ENCODE assay signal across 10 mouse cellular contexts in genomic region chr19:41474943-41475342, GRCm38 (mm10). TPM values are rescaled to one million over a fixed set of nuclear protein-coding genes. Genes with fewer than 3 reads are reported as not detected.
DNase-seq lines count a peak whose midpoint lies in the region; ATAC-seq and TF ChIP-seq lines count a peak whose summit lies in the region.
"Had no signal": no experiment of that assay in that cellular context is flagged by ENCODE, and none has a peak within 500 bp of the region (broad histone marks: within the 10 kb centered on the region; RNA-seq: fewer than 3 reads in every experiment).

No protein-coding gene starts in this region.

- no peaks in the 10 kb centered on the region for H3K9me3 ChIP-seq in kidney, postnatal 0 days (replicated peaks; ENCODE audit: low read length)

- 60% methylated on average over 2 of the region's 2 CpGs for WGBS in kidney, postnatal 0 days

- intact Hi-C loops in heart, postnatal 14 days (cut with DNase I), result no loop called here

- H3K36me3 ChIP-seq in kidney, postnatal 0 days (ENCODE audit: insufficient read depth, low read length), result no peaks in the 10 kb centered on the region

- H3K27me3 ChIP-seq in kidney, postnatal 0 days (ENCODE audit: insufficient read depth, low read length), result no peaks in the 10 kb centered on the region
- H3K27me3 ChIP-seq: CH12.LX had no signal

- peak; percentile 54 for DNase-seq in heart, adult 11 months
- DNase-seq in heart, postnatal 14 days, result no peak
- DNase-seq in adipocyte (ENCODE audit: low spot score), result peak; percentile 59
- DNase-seq in kidney, postnatal 0 days (ENCODE audit: low spot score), result peak; percentile 72
- no peak for DNase-seq in urinary bladder, postnatal 36 days (ENCODE audit: low spot score in 2 of 2)
- DNase-seq in retina, embryonic 14.5 days (ENCODE audit: low spot score), result no peak
- no peak for DNase-seq in testis, postnatal 10 days (ENCODE audit: low spot score)

- ATAC-seq in kidney, postnatal 0 days (replicated peaks; ENCODE audit: low FRiP score, low read depth), result peak; percentile 87; the same call in 1 of the 2 replicates
- ATAC-seq in megakaryocyte-erythroid progenitor cell, adult 5-6 weeks (replicated peaks; ENCODE audit: low FRiP score, low TSS enrichment, poor library complexity, severe bottlenecking), result 0 out of 2 replicates have a peak, but pooled peaks have one; percentile 47

- no peak for TF ChIP-seq CTCF in kidney, postnatal 0 days (IDR thresholded peaks at IDR 0.05; ENCODE audit: low read depth)

- no peaks in the 10 kb centered on the region for H3K4me1 ChIP-seq in kidney, postnatal 0 days (replicated peaks; ENCODE audit: insufficient read depth, low read length)

- H3K9ac ChIP-seq in kidney, postnatal 0 days (ENCODE audit: low read depth, low read length), result no peak overlapping the region

- H3K4me3 ChIP-seq in kidney, postnatal 0 days (replicated peaks; ENCODE audit: low read depth, low read length), result no peak overlapping the region
- H3K4me3 ChIP-seq: layer of hippocampus, adult 2 months had no signal

- H3K27ac ChIP-seq in kidney, postnatal 0 days, result peak overlapping the region; percentile 32
- H3K27ac ChIP-seq: layer of hippocampus, adult 2 months had no signal

- H3K4me2 ChIP-seq in kidney, postnatal 0 days (ENCODE audit: low read length), result no peak overlapping the region

RNA-seq across cellular contexts. Expression of gene Lcor, which starts 7.5 kb away (rescaled TPM):
- 10 to 100 TPM; 11.7 to 13.0 TPM for total RNA-seq in heart, postnatal 14 days (2021)
- 14.0 and 14.7 TPM in 2 replicates for polyA plus RNA-seq in kidney, postnatal 0 days (2015; fragmentation: Nextera tagmentation; extraction: Ambion mirVana)
- total RNA-seq in megakaryocyte-erythroid progenitor cell, adult 5-6 weeks (2014; fragmentation: Nextera tagmentation), result 13.4 and 15.5 TPM in 2 replicates
- total RNA-seq in megakaryocyte-erythroid progenitor cell, adult 5-6 weeks (2017), result 13.1 and 16.9 TPM in 2 replicates

Comparison
In these comparisons a context has a peak if more than half of its experiments do, and no peak if none do; other contexts are left out.
1. DNase-seq: peak in heart, adult 11 months (single experiment), adipocyte (single experiment) and kidney, postnatal 0 days (single experiment); none in heart, postnatal 14 days (0 of 2), urinary bladder, postnatal 36 days (0 of 2), retina, embryonic 14.5 days (single experiment) and testis, postnatal 10 days (single experiment).